Mouse (Mus musculus) G1E (cell line): ENCODE results near the gene Clip1. TPM values are rescaled to one million over a fixed set of nuclear protein-coding genes. Genes with fewer than 3 reads are reported as not detected.

Source experiments
- ATAC-seq: 2 replicates; pipeline ENCODE4 v1.8.0; 2016; ENCODE audit warnings: mild to moderate bottlenecking; ENCODE audit not compliant: insufficient number of reproducible peaks, poor library complexity, low FRiP score, severe bottlenecking; ENCODE audit errors: extremely low read depth
- DNase-seq: peaks from one replicate; pipeline ENCODE4 v3.0.0; 2012; ENCODE audit warnings: low spot score
- H3K27me3 ChIP-seq: 2 replicates; pipeline ENCODE4 v1.6.1; 2012; ENCODE audit warnings: mild to moderate bottlenecking, low read length, inconsistent platforms; ENCODE audit not compliant: insufficient read depth
- H3K36me3 ChIP-seq: replicated peaks from 2 replicates; pipeline ENCODE3; 2012; ENCODE audit warnings: mild to moderate bottlenecking, inconsistent platforms
- H3K4me1 ChIP-seq: 2 replicates; pipeline ENCODE4 v1.6.1; 2012; ENCODE audit warnings: low read depth, low read length, inconsistent platforms, mixed read lengths; ENCODE audit not compliant: insufficient read depth
- H3K4me3 ChIP-seq: 2 replicates; pipeline ENCODE4 v1.5.1; 2012; ENCODE audit warnings: low read depth, mild to moderate bottlenecking, inconsistent platforms, low read length, moderate library complexity, mixed read lengths
- H3K9me3 ChIP-seq: replicated peaks from 2 replicates; pipeline ENCODE4 v1.6.1; 2012; ENCODE audit warnings: inconsistent platforms
- CTCF ChIP-seq: IDR thresholded peaks from 2 replicates; pipeline ENCODE4 v1.5.1; 2012; ENCODE audit warnings: low read depth, low read length, inconsistent platforms, mixed read lengths
- GATA1 ChIP-seq: IDR thresholded peaks from 2 replicates; pipeline ENCODE4 v1.6.1; 2012; ENCODE audit warnings: borderline replicate concordance, low read length, inconsistent platforms, mixed read lengths
- GATA2 ChIP-seq: IDR thresholded peaks from 2 replicates; pipeline ENCODE4 v1.6.1; 2012; ENCODE audit warnings: low read depth, low read length, inconsistent platforms, borderline replicate concordance
- POLR2AphosphoS5 ChIP-seq: IDR thresholded peaks from 2 replicates; pipeline ENCODE4 v1.6.1; 2012; ENCODE audit warnings: low read depth, low read length, inconsistent platforms; ENCODE audit not compliant: insufficient replicate concordance
- TAL1 ChIP-seq: conservative IDR thresholded peaks from 2 replicates; pipeline ENCODE4 v1.6.1; 2012; ENCODE audit warnings: low read depth, low read length, inconsistent platforms, mixed read lengths
- polyA plus RNA-seq: library from polyadenylated mRNA; stranded (reverse); fragments of >175 nt; gene quantifications from 2 replicates; pipeline ENCODE4 v1.2.3, GENCODE M21; 2012
- total RNA-seq, 2 experiments: library from RNA; stranded (forward) in 1 of 2; stranded (reverse) in 1 of 2; fragments of 200-1000 nt in 1 of 2; fragments of >200 nt in 1 of 2; fragmentation: Nextera tagmentation in 1 of 2; gene quantifications; 2 replicates each; pipeline ENCODE4 v1.2.3; 2014 to 2017

Gene Clip1
- total and polyA plus RNA-seq, 3 experiments: 12.9 to 59.1 (median 49.1) TPM

DNA sequence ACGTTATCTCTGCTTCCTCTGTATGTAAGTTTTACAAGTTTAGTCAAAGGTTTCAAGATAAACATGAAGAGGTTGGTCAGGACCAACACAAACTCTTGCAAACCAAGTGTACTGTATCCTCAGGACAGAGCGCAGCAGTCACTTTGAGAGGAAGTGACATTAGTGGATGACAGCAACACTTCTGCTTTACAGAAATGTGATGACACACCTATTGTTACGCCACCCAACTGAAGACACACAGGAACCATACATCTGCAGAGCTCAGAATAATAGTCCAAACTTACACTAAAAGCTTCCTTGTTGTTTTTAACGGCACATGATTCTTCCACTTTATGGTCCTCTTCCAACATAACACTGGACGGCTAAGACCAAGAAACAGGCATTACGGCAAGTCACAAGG, 29.4 kb upstream of the Clip1 start:
- DNase-seq (no peak), ATAC-seq (no peak)
- TF ChIP-seq GATA2: no peak
- TF ChIP-seq CTCF: no peak
- no peak for TF ChIP-seq POLR2AphosphoS5
- no peak for TF ChIP-seq GATA1
- TF ChIP-seq TAL1: no peak
- no peak overlapping the region for H3K4me3 ChIP-seq
- H3K9me3 ChIP-seq: no peaks in the 10 kb centered on the region
- H3K27me3 ChIP-seq: no peaks in the 10 kb centered on the region
- peaks cover 95% of the 10 kb centered on the region for H3K36me3 ChIP-seq
- peaks cover 29% of the 10 kb centered on the region for H3K4me1 ChIP-seq

DNA sequence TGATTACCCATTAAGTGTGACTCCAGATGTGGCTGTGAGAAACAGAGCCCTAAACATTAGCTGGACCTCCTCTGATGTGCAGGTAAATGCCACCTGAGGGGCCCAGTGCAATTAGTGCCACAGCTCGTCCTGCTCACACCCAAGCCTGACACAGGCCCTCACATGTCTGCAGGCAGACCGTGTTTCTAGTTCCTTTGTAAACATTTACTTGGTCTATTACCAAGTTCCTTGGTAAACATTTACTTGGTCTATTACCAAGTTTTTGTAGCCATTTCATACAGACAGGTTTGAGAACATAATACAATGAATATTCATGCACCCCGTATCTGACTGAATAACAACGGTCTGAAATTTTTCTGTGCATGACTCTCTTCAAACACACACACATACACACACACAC, 25.2 kb upstream of the Clip1 start:
- H3K4me1 ChIP-seq: peaks cover 5% of the 10 kb centered on the region; the same call in 1 of the 2 replicates
- H3K4me3 ChIP-seq: no peak overlapping the region
- no peaks in the 10 kb centered on the region for H3K9me3 ChIP-seq
- ATAC-seq (no peak), DNase-seq (no peak)
- H3K27me3 ChIP-seq: no peaks in the 10 kb centered on the region
- H3K36me3 ChIP-seq: peaks cover 97% of the 10 kb centered on the region
- TF ChIP-seq POLR2AphosphoS5 (no peak), CTCF (no peak), GATA2 (no peak), TAL1 (no peak), GATA1 (no peak)

DNA sequence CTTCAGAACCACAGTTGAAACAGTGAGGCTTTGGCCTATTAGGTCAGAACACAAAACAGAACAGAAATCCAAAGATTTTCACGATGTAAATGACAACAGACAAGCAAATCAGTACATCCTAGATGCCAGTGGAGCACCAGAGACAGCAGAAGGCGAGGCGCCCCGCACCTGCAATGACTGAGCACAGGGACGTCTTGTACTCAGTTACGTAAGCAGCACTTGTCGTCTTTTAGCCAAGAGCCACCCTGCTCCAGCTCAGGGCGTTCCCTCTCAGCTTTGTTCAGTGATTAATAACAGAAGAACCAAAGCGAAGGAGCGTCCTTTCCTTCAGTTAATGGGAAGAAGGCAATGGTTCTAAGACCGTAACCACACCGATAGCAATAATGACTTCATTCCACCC, 24.2 kb upstream of the Clip1 start:
- TF ChIP-seq POLR2AphosphoS5 (no peak), TAL1 (no peak), GATA2 (no peak), CTCF (no peak), GATA1 (no peak)
- Histone ChIP-seq H3K27me3 (no peaks in the 10 kb centered on the region), H3K4me3 (no peak overlapping the region), H3K36me3 (peaks cover 96% of the 10 kb centered on the region), H3K4me1 (peaks cover 5% of the 10 kb centered on the region; the same call in 1 of the 2 replicates), H3K9me3 (no peaks in the 10 kb centered on the region)
- DNase-seq (no peak), ATAC-seq (no peak)

DNA sequence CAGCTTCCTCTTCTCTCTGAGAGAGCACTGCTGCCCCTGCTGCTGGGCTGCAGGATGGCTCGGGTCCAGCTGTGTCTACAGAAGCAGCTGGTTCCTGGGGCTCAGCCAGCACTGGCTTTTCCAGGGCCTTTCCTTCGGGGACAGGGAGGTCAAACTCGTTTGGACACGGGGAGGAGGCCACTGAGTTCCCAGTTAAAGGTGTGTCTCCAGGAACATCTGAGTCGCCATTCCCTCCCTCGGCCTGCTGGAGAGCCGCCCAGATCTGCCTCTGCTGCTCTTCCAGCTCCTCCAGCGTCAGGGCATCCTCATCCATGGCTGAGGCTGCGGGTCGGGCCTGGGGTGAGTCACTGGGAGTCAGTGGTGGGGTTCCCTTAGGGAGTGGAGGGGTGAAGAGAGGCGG, 16.2 kb upstream of the Clip1 start:
- peaks cover 84% of the 10 kb centered on the region for H3K36me3 ChIP-seq
- H3K27me3 ChIP-seq: no peaks in the 10 kb centered on the region
- peaks cover 8% of the 10 kb centered on the region; the same call in 1 of the 2 replicates for H3K4me1 ChIP-seq
- no peak for ATAC-seq
- H3K4me3 ChIP-seq: no peak overlapping the region
- no peaks in the 10 kb centered on the region for H3K9me3 ChIP-seq
- no peak for DNase-seq
- TF ChIP-seq CTCF: no peak
- TF ChIP-seq TAL1: no peak
- no peak for TF ChIP-seq POLR2AphosphoS5
- no peak for TF ChIP-seq GATA1
- TF ChIP-seq GATA2: no peak

DNA sequence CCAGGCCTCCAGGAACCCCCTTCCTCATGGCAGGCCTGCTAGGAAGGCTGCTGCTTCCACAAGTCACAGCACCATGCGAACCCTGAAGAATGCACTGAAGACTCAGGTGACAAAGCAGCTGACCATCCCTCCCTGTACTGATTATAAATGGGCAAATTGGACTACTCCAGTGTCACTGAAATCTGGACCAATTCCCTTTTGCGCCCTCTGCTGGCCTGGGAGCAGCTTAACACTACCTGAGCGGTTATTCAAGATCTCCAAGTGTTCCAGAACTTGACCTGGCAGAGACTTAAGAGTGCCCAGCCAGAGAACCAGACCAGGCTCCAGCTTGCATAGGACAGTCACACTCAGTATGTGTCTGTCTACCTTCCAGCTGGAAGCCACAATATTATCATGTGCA, 14.8 kb upstream of the Clip1 start:
- H3K4me3 ChIP-seq: no peak overlapping the region
- H3K4me1 ChIP-seq: peaks cover 8% of the 10 kb centered on the region; the same call in 1 of the 2 replicates
- peaks cover 71% of the 10 kb centered on the region for H3K36me3 ChIP-seq
- H3K9me3 ChIP-seq: no peaks in the 10 kb centered on the region
- no peak for TF ChIP-seq GATA2
- TF ChIP-seq CTCF: peak; percentile 80
- H3K27me3 ChIP-seq: no peaks in the 10 kb centered on the region
- ATAC-seq (no peak), DNase-seq (peak; percentile 40)

DNA sequence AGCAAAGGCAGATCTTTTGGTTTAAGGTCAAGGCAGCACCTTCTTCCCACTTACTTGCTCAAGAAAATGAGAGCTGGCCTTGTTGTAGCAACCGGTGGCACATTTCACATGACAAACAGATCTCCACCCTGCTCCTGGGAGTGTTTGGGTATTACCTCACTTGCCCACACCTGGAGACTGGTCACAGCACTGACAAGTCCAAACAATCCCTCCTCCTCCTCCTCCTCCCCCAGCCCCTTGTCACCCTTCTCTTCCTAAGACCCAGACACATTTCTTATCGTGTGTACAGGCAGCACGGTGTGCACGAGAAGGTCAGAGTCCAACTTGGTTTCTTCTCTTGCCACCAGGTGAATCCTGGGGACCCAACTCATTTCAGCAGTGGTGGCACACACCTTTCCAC, 12.5 kb upstream of the Clip1 start:
- Histone ChIP-seq H3K4me1 (peaks cover 8% of the 10 kb centered on the region; the same call in 1 of the 2 replicates), H3K27me3 (no peaks in the 10 kb centered on the region), H3K36me3 (peaks cover 49% of the 10 kb centered on the region), H3K9me3 (no peaks in the 10 kb centered on the region), H3K4me3 (no peak overlapping the region)
- ATAC-seq (no peak), DNase-seq (no peak)
- TF ChIP-seq GATA1 (no peak), GATA2 (no peak), CTCF (no peak), POLR2AphosphoS5 (no peak), TAL1 (no peak)

DNA sequence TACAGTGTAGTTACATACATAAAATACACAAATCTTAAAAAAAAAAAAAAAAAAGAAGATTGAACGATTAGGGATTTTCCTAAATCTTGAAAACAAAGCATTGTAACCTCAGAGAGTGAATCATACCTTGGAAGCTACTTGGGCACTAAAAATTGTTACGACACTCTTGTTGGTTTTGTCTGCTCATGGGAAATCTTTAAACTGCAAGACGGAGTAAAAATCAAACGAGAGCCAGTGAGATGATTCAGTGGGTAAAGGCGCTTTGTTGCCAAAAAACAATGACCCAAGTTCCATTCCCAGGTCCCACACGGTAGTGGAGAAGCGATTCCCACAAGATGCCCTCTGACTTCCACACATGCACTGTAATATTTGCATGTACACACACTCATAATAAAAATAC, 11.8 kb upstream of the Clip1 start:
- TF ChIP-seq CTCF: no peak
- TF ChIP-seq POLR2AphosphoS5: no peak
- TF ChIP-seq GATA2: no peak
- TF ChIP-seq TAL1: no peak
- no peak for TF ChIP-seq GATA1
- Histone ChIP-seq H3K4me3 (no peak overlapping the region), H3K9me3 (no peaks in the 10 kb centered on the region), H3K36me3 (peaks cover 42% of the 10 kb centered on the region), H3K27me3 (no peaks in the 10 kb centered on the region), H3K4me1 (peaks cover 8% of the 10 kb centered on the region; the same call in 1 of the 2 replicates)
- no peak for ATAC-seq
- no peak for DNase-seq
